Mouse (Mus musculus) intestine, embryonic 16.5 days (tissue): ENCODE measurements around the gene Slc41a3. TPM values are rescaled to one million over a fixed set of nuclear protein-coding genes. Genes with fewer than 3 reads are reported as not detected.
A peak's percentile ranks its signal among the peaks of the same experiment; 100 is the strongest.

Experiments used
- ATAC-seq: fragments of 200-750 bp; cut with Nextera tagmentation; 2 replicates; pipeline ENCODE4 v1.8.0; 2017; ENCODE audit warnings: moderate TSS enrichment, moderate library complexity
- H3K27ac ChIP-seq: fragments of 300-500 bp; sonication (generic); 2 replicates; pipeline ENCODE4 v1.5.1; 2014; ENCODE audit warnings: mild to moderate bottlenecking, low read length
- H3K27me3 ChIP-seq: fragments of 300-500 bp; sonication (generic); replicated peaks from 2 replicates; pipeline ENCODE4 v1.6.1; 2014; ENCODE audit warnings: low read length, control low read depth, mixed read lengths; ENCODE audit not compliant: control insufficient read depth, insufficient read depth
- H3K36me3 ChIP-seq: fragments of 300-500 bp; sonication (generic); 2 replicates; pipeline ENCODE4 v1.6.1; 2014; ENCODE audit warnings: low read length, control low read depth; ENCODE audit not compliant: control insufficient read depth, insufficient read depth
- H3K4me1 ChIP-seq: fragments of 300-500 bp; sonication (generic); 2 replicates; pipeline ENCODE4 v1.6.1; 2014; ENCODE audit warnings: low read length, control low read depth, mixed read lengths; ENCODE audit not compliant: control insufficient read depth, insufficient read depth
- H3K4me2 ChIP-seq: fragments of 300-500 bp; sonication (generic); 2 replicates; pipeline ENCODE4 v1.6.1; 2014; ENCODE audit warnings: low read depth, low read length, control low read depth
- H3K4me3 ChIP-seq: fragments of 300-500 bp; sonication (generic); 2 replicates; pipeline ENCODE4 v1.5.1; 2014; ENCODE audit warnings: mild to moderate bottlenecking, low read length
- H3K9ac ChIP-seq: fragments of 300-500 bp; sonication (generic); 2 replicates; pipeline ENCODE4 v1.6.1; 2014; ENCODE audit warnings: low read depth, low read length
- H3K9me3 ChIP-seq: fragments of 300-500 bp; sonication (generic); 2 replicates; pipeline ENCODE4 v1.6.1; 2016; ENCODE audit warnings: low read length, control low read depth; ENCODE audit not compliant: control insufficient read depth
- WGBS: fragments of 180-500 bp; shearing (Covaris S2); extraction: QIAGEN DNeasy Blood & Tissue Kit; methylation state at CpG from one replicate; pipeline ENCODE4 v1.1.7; 2014; 5-methylcytosine and 5-hydroxymethylcytosine counted together
- polyA plus RNA-seq: library from polyadenylated mRNA; unstranded; fragments of >200 nt; fragmentation: Nextera tagmentation; extraction: Ambion mirVana; gene quantifications from 2 replicates; pipeline ENCODE4 v1.2.1, GENCODE M21; 2015

Gene Slc41a3
- polyA plus RNA-seq, 1 experiment from 2014 or later = 6.4 TPM

DNA sequence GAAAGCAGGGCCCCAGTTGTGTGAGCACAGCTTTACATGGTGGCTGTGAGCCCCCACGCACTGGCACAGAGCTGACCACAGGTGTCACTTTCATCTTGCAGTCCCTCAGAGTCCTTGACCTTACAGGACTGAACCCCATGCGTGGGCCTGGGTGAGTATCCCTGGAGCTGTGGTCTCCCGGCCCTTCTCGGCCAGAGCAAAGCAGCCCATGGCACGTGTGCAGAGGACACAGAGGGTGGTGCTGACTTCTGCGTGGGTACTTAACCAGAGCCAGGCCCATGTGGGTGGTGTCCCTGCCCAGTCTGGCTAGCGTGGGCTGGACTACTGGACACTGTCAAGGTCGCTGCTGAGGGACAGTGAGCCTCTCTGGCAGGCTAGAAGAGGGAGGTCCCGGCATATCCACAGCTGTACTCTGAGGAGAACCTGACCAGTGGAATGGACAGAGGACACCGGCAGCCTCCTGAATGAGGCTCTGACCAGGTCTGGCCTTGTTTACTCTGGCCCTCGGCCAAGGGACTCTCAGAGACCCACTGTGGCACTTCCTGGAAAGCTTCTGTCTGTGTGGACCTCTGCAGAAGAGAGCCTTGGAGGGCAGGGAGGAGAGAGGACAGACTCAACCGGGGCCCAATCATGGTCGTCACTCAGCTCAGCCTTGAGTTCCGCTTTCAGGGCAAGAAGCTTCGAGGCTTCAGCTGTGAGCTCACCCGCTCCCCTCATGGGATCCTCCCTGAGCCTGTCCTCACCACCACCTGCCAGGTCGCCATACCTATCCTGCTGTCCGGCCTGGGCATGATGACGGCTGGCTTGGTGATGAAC lies 14.5 kb downstream of the Slc41a3 start:
- Histone ChIP-seq H3K4me2 (no peak overlapping the region), H3K9me3 (no peaks in the 10 kb centered on the region), H3K36me3 (no peaks in the 10 kb centered on the region), H3K4me1 (peaks cover 14% of the 10 kb centered on the region), H3K4me3 (no peak overlapping the region), H3K9ac (no peak overlapping the region), H3K27ac (no peak overlapping the region), H3K27me3 (no peaks in the 10 kb centered on the region)
- peak; percentile 6; the same call in 1 of the 2 replicates for ATAC-seq
- 68% methylated on average over 19 of the region's 19 CpGs for WGBS

DNA sequence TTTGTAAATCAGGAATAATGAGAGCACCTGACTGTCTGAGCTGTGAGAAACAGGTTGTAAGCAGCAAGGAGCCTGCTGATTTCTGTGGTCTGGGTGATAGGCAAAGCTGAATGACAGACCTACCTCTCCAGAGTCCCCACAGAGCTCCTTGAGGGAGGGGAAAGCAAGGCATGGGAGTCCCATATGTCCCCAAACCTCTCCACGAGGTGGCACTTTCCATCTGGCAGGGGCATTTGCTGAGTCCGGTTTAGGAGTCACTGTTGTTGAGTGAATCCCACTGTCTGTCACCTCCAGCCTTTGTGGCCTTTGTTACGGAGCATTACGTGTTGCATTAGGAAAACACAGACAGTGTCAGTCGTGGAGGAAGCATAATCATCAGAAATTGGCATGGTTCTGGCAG lies 15.4 kb downstream of the Slc41a3 start:
- no peaks in the 10 kb centered on the region for H3K27me3 ChIP-seq
- no peak overlapping the region for H3K4me2 ChIP-seq
- H3K27ac ChIP-seq = no peak overlapping the region
- no peaks in the 10 kb centered on the region for H3K9me3 ChIP-seq
- H3K4me1 ChIP-seq = peaks cover 21% of the 10 kb centered on the region
- H3K4me3 ChIP-seq = no peak overlapping the region
- 78% methylated on average over 5 of the region's 5 CpGs for WGBS
- no peak for ATAC-seq
- H3K36me3 ChIP-seq = no peaks in the 10 kb centered on the region
- no peak overlapping the region for H3K9ac ChIP-seq

DNA sequence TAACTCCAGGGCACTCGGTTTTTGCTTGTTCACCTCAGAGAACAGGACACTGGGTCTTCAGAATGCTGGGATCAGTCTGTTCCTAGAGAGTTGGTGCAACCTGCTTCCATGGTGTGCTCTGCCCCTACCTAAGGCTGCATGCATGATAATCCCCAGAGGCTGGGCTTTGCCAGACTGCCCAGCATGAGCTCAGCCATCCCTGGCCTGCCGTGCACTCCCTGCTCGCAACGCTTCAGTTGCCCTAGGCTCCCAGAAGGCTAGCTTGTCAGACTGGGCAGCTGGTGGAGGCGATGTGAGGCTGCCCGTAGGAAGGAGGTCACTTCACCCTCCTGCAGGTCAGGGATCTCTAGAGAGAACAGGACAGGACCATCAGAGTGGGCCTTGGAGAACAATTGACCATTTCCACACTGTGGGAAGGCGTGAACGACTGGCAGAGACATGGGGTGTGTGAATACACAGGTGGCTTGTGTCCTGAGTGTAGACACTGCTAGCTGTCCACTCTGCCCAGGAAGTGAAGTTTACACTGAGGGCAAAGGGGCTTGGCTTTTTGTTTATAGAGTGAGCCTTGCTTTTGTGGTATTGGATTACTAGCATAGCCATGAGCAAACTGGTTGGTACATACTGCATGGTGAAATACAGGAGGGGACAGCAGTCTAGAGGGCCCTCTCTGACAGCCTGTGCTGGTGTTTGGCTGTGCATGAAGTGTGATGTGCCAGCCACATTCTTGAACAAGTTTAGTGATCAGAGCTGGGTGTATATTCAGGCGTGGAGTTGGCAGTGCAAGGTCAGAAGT lies 16.5 kb downstream of the Slc41a3 start:
- Histone ChIP-seq H3K27ac (no peak overlapping the region), H3K27me3 (no peaks in the 10 kb centered on the region), H3K4me3 (no peak overlapping the region), H3K36me3 (no peaks in the 10 kb centered on the region), H3K4me1 (peaks cover 23% of the 10 kb centered on the region), H3K4me2 (no peak overlapping the region), H3K9ac (no peak overlapping the region), H3K9me3 (no peaks in the 10 kb centered on the region)
- no peak for ATAC-seq
- 64% methylated on average over 9 of the region's 9 CpGs for WGBS

DNA sequence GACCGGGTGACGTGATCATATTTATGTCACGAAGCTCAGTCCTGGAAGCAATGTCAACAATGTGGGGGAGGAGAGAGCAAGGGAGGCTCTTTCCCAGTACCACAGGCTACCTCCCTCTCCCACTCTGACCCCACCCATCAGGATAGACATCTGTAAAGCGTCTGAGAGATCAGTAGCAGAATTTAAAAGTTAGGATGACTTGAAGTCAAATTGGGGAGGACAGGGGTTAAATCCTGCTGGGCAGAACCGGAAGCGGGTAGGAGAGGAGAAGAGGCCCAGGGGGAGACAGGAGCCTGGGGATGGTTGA lies 17.0 kb downstream of the Slc41a3 start:
- no peak for ATAC-seq
- H3K4me3 ChIP-seq = no peak overlapping the region
- H3K9ac ChIP-seq = no peak overlapping the region
- no peaks in the 10 kb centered on the region for H3K36me3 ChIP-seq
- H3K4me2 ChIP-seq = no peak overlapping the region
- WGBS = 51% methylated on average over 6 of the region's 6 CpGs
- no peaks in the 10 kb centered on the region for H3K9me3 ChIP-seq
- peaks cover 23% of the 10 kb centered on the region for H3K4me1 ChIP-seq
- no peaks in the 10 kb centered on the region for H3K27me3 ChIP-seq
- H3K27ac ChIP-seq = no peak overlapping the region

DNA sequence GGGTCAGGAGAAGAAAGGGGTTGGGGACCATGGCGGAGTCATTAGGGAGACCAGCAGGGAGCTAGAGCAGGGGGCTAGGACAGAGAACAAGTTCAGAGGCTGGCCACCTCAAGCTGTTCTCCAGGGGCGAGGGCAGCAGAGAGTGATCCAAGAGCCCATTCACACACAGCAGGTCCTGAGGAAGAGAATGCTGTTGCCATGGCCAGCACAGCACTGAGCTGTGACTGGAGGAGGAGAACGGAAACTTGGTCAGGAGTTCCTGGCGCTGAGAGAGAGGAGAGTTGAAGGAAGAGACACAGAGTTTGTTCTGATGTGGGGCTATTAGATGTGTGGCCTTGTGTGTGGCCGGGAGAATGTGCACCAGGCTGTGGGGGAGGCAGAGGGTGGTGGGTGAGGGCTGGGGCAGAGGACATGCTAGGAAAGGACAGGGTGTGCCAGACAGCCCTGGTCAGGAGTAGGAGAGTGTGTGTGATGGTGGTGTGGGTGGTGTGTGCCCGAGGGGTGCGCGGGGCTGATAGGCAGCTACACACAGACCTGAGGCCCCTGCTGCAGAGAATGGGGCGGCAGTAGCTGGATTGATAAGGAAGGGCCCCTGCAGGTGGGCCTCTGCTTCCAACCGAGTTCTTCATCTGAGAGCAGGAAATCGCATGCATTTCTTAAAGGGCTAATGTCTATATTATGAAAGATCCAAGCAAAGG lies 18.4 kb downstream of the Slc41a3 start:
- Histone ChIP-seq H3K27me3 (no peaks in the 10 kb centered on the region), H3K36me3 (no peaks in the 10 kb centered on the region), H3K4me2 (0 out of 2 replicates have a peak overlapping the region, but pooled peaks have one; percentile 16), H3K4me1 (peaks cover 23% of the 10 kb centered on the region), H3K9me3 (no peaks in the 10 kb centered on the region), H3K4me3 (no peak overlapping the region), H3K9ac (peak overlapping the region; percentile 35; the same call in 1 of the 2 replicates), H3K27ac (peak overlapping the region; percentile 28; the same call in 1 of the 2 replicates)
- ATAC-seq = peak; percentile 91
- WGBS = 47% methylated on average over 11 of the region's 11 CpGs

DNA sequence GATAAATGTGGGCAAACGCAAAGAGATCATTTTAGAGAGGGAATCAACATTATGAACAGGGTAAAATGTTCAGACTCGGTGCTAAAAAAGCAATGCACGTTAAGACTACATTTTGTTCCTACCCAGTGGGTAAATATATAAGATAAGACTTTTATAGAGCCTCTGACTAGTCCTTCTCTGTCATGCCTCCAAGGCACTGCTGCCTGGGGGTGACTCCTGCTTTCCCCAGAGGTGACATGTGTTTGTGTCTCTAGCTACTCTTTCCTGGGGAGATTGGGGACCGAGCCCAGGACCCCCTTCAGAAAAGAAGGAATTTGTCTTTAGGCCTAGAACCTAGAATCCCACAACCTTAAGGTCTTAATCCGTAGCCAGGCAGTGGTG lies 18.9 kb downstream of the Slc41a3 start:
- peak; percentile 58 for ATAC-seq
- H3K4me2 ChIP-seq = 0 out of 2 replicates have a peak overlapping the region, but pooled peaks have one; percentile 16
- no peak overlapping the region for H3K9ac ChIP-seq
- H3K4me3 ChIP-seq = no peak overlapping the region
- no peaks in the 10 kb centered on the region for H3K9me3 ChIP-seq
- WGBS = 66% methylated on average over 5 of the region's 5 CpGs
- H3K4me1 ChIP-seq = peaks cover 23% of the 10 kb centered on the region
- H3K27me3 ChIP-seq = no peaks in the 10 kb centered on the region
- peak overlapping the region; percentile 54; the same call in 1 of the 2 replicates for H3K27ac ChIP-seq
- H3K36me3 ChIP-seq = no peaks in the 10 kb centered on the region

DNA sequence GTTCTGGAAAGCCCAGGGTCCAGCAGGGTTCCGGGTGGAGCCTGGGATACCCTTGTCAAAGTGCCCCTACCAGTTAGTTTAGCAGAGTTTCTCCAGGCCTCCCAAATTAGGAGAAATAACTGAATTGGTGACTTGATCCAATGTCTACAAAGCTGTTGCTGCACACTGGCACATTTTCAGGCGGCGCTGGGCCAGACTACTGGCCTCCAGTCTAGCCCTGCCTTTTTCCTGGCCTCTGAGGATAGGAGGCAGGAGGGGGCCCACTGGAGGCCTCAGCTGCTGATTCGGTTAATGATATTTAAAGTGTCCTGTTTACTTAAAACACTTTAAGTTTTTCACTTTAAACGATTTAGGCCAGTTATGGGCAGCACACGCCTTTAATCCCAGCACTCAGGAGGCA lies 19.7 kb downstream of the Slc41a3 start:
- no peak overlapping the region for H3K4me3 ChIP-seq
- H3K9me3 ChIP-seq = no peaks in the 10 kb centered on the region
- ATAC-seq = no peak
- peaks cover 19% of the 10 kb centered on the region for H3K4me1 ChIP-seq
- H3K36me3 ChIP-seq = no peaks in the 10 kb centered on the region
- 66% methylated on average over 6 of the region's 6 CpGs for WGBS
- no peak overlapping the region for H3K4me2 ChIP-seq
- H3K27me3 ChIP-seq = no peaks in the 10 kb centered on the region
- H3K27ac ChIP-seq = no peak overlapping the region
- H3K9ac ChIP-seq = no peak overlapping the region

DNA sequence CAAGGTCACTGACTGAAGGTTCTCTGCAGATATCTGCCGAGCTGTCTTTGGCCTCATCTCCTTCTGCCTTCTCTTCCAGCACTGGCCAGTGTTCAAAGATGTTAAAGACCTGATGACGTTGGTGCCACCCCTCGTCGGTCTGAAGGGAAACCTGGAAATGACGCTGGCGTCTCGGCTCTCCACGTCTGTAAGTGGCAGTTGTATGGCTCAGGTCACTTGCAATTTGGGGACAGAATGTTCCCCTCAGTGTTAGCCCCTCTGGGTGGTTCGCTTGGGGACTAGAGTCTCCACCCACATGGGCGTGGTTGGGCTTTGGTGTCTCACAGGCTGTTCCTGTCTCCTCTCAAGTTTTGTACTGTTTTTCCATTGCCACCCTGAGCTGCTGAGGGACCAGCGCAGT lies 20.2 kb downstream of the Slc41a3 start:
- no peak overlapping the region for H3K4me3 ChIP-seq
- H3K9ac ChIP-seq = no peak overlapping the region
- no peaks in the 10 kb centered on the region for H3K27me3 ChIP-seq
- 75% methylated on average over 11 of the region's 11 CpGs for WGBS
- H3K4me1 ChIP-seq = peaks cover 16% of the 10 kb centered on the region
- ATAC-seq = no peak
- H3K36me3 ChIP-seq = no peaks in the 10 kb centered on the region
- H3K9me3 ChIP-seq = no peaks in the 10 kb centered on the region
- no peak overlapping the region for H3K4me2 ChIP-seq
- H3K27ac ChIP-seq = no peak overlapping the region
